Mouse (Mus musculus) neural tube, embryonic 13.5 days (tissue): Measurements from ENCODE around the gene Yjefn3. TPM values are rescaled to one million over a fixed set of nuclear protein-coding genes. Genes with fewer than 3 reads are reported as not detected.
"Not testable (repeated sequence)": the region's sequence is repeated elsewhere in the genome, so short reads cannot be mapped to it uniquely, and the experiment has no call there.

ENCODE experiments used
- ATAC-seq: fragments of 200-750 bp; cut with Nextera tagmentation; 2 replicates; pipeline ENCODE4 v1.8.0; 2017; ENCODE audit warnings: low read depth, mild to moderate bottlenecking, moderate TSS enrichment, moderate library complexity
- H3K27ac ChIP-seq: fragments of 300-500 bp; sonication (generic); replicated peaks from 2 replicates; pipeline ENCODE4 v1.5.1; 2015; ENCODE audit warnings: moderate library complexity, mild to moderate bottlenecking, inconsistent platforms
- H3K27me3 ChIP-seq: fragments of 300-500 bp; sonication (generic); 2 replicates; pipeline ENCODE4 v1.6.1; 2015; ENCODE audit warnings: mild to moderate bottlenecking, inconsistent platforms
- H3K36me3 ChIP-seq: fragments of 300-500 bp; sonication (generic); 2 replicates; pipeline ENCODE4 v1.6.1; 2015; ENCODE audit warnings: mild to moderate bottlenecking, inconsistent platforms
- H3K4me1 ChIP-seq: fragments of 300-500 bp; sonication (generic); replicated peaks from 2 replicates; pipeline ENCODE4 v1.6.1; 2015; ENCODE audit warnings: inconsistent platforms
- H3K4me2 ChIP-seq: fragments of 300-500 bp; sonication (generic); 2 replicates; pipeline ENCODE4 v1.6.1; 2015; ENCODE audit warnings: inconsistent platforms, mild to moderate bottlenecking, moderate library complexity
- H3K4me3 ChIP-seq: fragments of 300-500 bp; sonication (generic); 2 replicates; pipeline ENCODE4 v1.5.1; 2015; ENCODE audit warnings: mild to moderate bottlenecking, inconsistent platforms
- H3K9ac ChIP-seq: fragments of 300-500 bp; sonication (generic); 2 replicates; pipeline ENCODE4 v1.6.1; 2015; ENCODE audit warnings: moderate library complexity, mild to moderate bottlenecking, inconsistent platforms
- H3K9me3 ChIP-seq: fragments of 300-500 bp; sonication (generic); 2 replicates; pipeline ENCODE4 v1.6.1; 2016; ENCODE audit warnings: inconsistent platforms
- WGBS: fragments of 180-500 bp; shearing (Covaris S2); methylation state at CpG from one replicate; pipeline ENCODE4 v1.1.7; 2015; 5-methylcytosine and 5-hydroxymethylcytosine counted together
- polyA plus RNA-seq: library from polyadenylated mRNA; unstranded; fragments of >200 nt; fragmentation: Nextera tagmentation; extraction: Ambion mirVana; gene quantifications from 2 replicates; pipeline ENCODE4 v1.2.1, GENCODE M21; 2015

Yjefn3 gene
- polyA plus RNA-seq = 10.0 and 12.1 TPM in 2 replicates

DNA sequence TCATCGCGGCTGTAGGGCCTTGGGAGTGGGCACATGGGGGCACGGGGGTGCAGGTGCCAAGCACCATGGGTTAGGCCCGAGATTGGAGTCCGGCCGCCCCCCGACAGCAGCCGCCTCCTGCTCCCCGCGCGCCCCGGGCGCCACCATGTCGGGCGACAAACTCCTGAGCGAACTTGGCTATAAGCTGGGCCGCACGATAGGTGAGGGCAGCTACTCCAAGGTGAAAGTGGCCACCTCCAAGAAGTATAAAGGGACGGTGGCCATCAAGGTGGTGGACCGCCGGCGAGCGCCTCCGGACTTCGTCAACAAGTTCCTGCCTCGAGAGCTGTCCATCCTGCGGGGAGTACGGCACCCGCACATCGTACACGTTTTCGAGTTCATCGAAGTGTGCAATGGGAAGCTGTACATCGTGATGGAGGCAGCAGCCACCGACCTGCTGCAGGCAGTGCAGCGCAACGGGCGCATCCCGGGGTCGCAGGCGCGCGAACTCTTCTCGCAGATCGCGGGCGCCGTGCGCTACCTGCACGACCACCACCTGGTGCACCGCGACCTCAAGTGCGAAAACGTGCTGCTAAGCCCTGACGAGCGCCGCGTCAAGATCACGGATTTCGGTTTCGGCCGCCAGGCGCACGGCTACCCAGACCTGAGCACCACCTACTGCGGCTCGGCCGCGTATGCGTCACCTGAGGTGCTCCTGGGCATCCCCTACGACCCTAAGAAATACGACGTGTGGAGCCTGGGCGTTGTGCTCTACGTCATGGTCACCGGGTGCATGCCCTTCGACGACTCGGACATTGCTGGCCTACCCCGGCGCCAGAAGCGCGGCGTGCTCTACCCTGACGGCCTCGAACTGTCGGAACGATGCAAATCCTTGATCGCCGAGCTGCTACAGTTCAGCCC lies at the start of gene Yjefn3, which contains the start of the genes Tssk6 and Ndufa13:
Yjefn3 (minus strand) TSS at position 550 of the 900 bp plus-strand sequence.
Tssk6 (plus strand) TSS at position 22 of the 900 bp plus-strand sequence.
Ndufa13 (minus strand) TSS at position 396 of the 900 bp plus-strand sequence.
- 2% methylated on average over 89 of the region's 89 CpGs for WGBS
- Histone ChIP-seq H3K4me1 (peaks cover 56% of the 10 kb centered on the region), H3K9me3 (no peaks in the 10 kb centered on the region)

DNA sequence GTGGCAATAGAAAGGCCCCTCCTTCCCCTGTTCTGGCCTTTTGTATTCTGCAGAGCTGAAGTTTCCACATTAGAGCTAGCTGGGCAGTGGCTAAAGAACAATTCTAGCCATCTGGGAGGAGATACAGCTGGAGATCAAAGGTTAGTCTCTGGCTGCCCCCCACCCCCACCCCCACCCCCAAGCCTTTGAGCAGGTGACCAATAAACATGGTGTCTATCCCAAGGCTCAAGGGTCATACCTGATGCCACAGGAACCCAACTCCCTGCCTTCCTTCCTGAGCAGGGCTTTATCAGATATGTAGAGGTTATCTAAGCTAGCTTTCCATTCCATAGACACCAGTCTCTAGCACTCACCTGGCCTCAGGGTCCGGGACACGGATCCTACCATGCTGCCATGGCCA lies 47.8 kb upstream of the Yjefn3 start:
- H3K4me1 ChIP-seq = peaks cover 12% of the 10 kb centered on the region; the same call in 1 of the 2 replicates
- WGBS = 95% methylated on average over 2 of the region's 2 CpGs
- H3K36me3 ChIP-seq = no peaks in the 10 kb centered on the region
- no peaks in the 10 kb centered on the region for H3K27me3 ChIP-seq
- no peak overlapping the region for H3K4me3 ChIP-seq
- ATAC-seq = no peak
- H3K9me3 ChIP-seq = no peaks in the 10 kb centered on the region
- no peak overlapping the region for H3K27ac ChIP-seq
- no peak overlapping the region for H3K4me2 ChIP-seq
- H3K9ac ChIP-seq = no peak overlapping the region

More for the DNA sequence above, at the start of gene Yjefn3, which contains the start of the genes Tssk6 and Ndufa13:
- peak; percentile 10 for ATAC-seq
- peak within 1 kb of the TSS; percentile 81 for H3K9ac ChIP-seq
- H3K4me2 ChIP-seq = peak within 1 kb of the TSS; percentile 93
- peak within 1 kb of the TSS; percentile 73 for H3K4me3 ChIP-seq
- H3K36me3 ChIP-seq = peaks cover 12% of the 10 kb centered on the region; the same call in 1 of the 2 replicates
- peak within 1 kb of the TSS; percentile 93 for H3K27ac ChIP-seq
- no peaks in the 10 kb centered on the region for H3K27me3 ChIP-seq

DNA sequence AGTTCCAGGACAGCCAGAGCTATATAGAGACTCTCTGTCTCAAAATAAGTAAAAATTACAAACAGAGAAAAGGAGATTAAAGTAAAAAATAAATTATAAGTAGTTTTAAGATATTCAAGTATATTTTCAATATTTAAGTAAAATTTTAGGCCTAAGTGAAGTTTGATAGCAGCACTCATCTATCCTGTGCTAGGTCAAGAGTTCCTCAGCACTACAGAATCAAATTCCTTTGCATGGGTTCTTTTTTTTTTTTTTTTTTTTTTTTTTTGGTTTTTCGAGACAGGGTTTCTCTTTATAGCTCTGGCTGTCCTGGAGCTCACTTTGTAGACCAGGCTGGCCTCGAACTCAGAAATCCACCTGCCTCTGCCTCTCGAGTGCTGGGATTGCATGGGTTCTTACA lies 40.0 kb upstream of the Yjefn3 start:
- H3K4me1 ChIP-seq = peaks cover 12% of the 10 kb centered on the region
- not testable (repeated sequence) for H3K9me3 ChIP-seq, H3K4me2 ChIP-seq, H3K4me3 ChIP-seq, H3K9ac ChIP-seq, H3K27ac ChIP-seq, ATAC-seq, H3K36me3 ChIP-seq, H3K27me3 ChIP-seq
- 80% methylated on average over 3 of the region's 3 CpGs for WGBS

DNA sequence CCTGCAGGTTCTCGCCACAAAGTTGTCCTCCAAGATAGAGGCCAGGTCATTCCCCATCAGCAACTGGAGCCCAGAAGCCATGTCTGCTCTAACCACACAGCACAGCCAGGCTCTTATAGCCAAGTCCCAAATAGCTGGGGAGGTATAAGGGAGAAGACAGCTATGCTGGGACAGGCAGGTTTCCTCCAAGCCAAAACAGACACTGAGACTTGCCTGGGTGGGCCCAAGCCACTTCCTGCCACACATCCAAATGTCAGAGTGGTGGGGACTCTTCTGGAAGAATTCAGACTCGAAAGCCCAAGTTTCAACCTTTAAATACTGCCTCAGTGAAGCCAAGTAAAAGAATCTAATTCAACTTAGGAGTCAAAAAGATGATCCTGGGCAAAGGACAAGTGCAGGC lies 37.9 kb upstream of the Yjefn3 start:
- Histone ChIP-seq H3K4me1 (peaks cover 27% of the 10 kb centered on the region), H3K27me3 (no peaks in the 10 kb centered on the region), H3K9me3 (no peaks in the 10 kb centered on the region), H3K4me3 (no peak overlapping the region), H3K4me2 (no peak overlapping the region), H3K27ac (no peak overlapping the region), H3K9ac (no peak overlapping the region), H3K36me3 (peaks cover 5% of the 10 kb centered on the region; the same call in 1 of the 2 replicates)
- 90% methylated on average over 2 of the region's 2 CpGs for WGBS
- ATAC-seq = no peak

DNA sequence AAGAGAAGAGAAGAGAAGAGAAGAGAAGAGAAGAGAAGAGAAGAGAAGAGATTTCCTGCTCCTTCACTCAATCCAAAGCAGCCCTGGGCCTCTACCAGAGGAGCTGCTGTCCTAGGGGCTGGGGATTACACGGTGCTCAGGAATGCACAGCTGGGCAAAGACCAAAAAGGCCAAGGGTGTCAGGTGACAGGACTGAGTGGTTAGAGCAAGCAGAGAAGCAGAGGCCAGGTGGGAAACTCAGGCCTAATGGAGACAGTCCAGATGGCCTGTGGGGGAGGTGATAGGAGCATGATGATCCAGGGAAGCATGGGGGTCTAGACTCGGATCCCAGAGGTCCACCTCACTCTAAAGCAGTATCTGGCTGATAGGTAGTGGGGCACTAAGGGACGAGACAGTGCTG lies 37.1 kb upstream of the Yjefn3 start:
- ATAC-seq = no peak

DNA sequence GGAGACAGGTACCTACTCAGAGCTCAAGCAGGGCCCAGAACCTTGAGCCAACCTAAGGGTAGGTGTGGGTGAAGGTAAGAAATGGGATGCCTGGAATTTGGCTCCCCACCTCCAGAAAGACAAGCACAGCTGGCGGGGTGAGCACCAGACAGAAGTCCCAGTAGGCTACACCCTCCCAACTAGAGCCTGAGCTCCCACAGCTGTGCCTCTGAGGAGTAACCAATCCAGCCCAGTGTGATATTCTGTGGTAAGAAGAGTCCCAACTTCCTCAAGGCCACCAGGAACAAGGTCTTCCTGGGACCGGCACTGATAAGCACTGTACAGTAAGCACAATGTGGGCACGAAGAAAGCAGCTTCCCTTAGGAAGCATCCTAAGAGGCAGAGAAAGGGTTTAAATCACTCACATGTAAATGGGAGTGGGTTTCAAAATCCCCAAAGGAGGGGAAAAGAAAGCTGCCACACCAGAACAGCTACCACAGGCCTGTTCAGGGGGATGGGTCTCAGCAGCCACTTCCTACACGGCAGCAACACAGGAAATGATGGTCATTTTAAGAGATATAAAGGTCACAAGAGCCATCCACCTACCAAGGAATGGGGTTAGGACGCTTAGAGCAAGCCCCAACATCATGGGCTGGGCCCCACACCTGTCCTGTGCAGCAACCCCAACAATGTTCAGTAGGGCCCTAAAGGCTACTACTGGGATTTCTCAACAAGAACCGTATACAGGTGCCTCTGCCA lies 35.9 kb upstream of the Yjefn3 start:
- Histone ChIP-seq H3K27me3 (no peaks in the 10 kb centered on the region), H3K36me3 (peaks cover 22% of the 10 kb centered on the region), H3K9ac (no peak overlapping the region), H3K4me1 (peaks cover 27% of the 10 kb centered on the region), H3K4me2 (no peak overlapping the region), H3K27ac (no peak overlapping the region), H3K9me3 (no peaks in the 10 kb centered on the region), H3K4me3 (no peak overlapping the region)
- no peak for ATAC-seq
- WGBS = 86% methylated on average over 6 of the region's 6 CpGs

More for the DNA sequence above, 37.1 kb upstream of the Yjefn3 start:
- Histone ChIP-seq H3K27me3 (no peaks in the 10 kb centered on the region), H3K27ac (0 out of 2 replicates have a peak overlapping the region, but pooled peaks have one; percentile 18), H3K4me3 (no peak overlapping the region), H3K9ac (no peak overlapping the region), H3K4me1 (peaks cover 27% of the 10 kb centered on the region), H3K4me2 (no peak overlapping the region), H3K36me3 (peaks cover 11% of the 10 kb centered on the region; the same call in 1 of the 2 replicates), H3K9me3 (no peaks in the 10 kb centered on the region)
- WGBS = 68% methylated on average over 3 of the region's 3 CpGs

DNA sequence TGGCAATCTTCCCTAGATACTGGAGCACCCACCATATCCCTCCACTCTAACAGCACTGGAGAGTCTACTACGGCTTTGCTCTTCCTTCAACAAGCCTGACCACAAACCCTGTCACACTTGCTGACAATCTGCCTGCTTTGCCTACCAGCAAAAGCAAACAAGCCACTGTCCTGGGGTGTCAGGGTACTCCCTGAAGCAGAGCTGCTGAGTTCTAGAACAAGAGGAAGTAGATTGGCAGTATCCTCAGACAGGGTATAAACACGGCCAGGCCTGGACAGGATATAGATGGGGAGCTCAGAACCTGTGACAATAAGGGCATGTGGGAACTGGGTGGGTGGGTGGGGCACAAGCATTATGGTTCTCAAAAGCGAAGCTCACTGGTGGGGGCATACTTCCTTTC lies 35.0 kb upstream of the Yjefn3 start:
- Histone ChIP-seq H3K4me1 (peaks cover 27% of the 10 kb centered on the region), H3K9ac (no peak overlapping the region), H3K27me3 (no peaks in the 10 kb centered on the region), H3K4me3 (no peak overlapping the region), H3K9me3 (no peaks in the 10 kb centered on the region), H3K27ac (no peak overlapping the region), H3K36me3 (peaks cover 22% of the 10 kb centered on the region), H3K4me2 (no peak overlapping the region)
- no peak for ATAC-seq
- 85% methylated on average over 3 of the region's 3 CpGs for WGBS

DNA sequence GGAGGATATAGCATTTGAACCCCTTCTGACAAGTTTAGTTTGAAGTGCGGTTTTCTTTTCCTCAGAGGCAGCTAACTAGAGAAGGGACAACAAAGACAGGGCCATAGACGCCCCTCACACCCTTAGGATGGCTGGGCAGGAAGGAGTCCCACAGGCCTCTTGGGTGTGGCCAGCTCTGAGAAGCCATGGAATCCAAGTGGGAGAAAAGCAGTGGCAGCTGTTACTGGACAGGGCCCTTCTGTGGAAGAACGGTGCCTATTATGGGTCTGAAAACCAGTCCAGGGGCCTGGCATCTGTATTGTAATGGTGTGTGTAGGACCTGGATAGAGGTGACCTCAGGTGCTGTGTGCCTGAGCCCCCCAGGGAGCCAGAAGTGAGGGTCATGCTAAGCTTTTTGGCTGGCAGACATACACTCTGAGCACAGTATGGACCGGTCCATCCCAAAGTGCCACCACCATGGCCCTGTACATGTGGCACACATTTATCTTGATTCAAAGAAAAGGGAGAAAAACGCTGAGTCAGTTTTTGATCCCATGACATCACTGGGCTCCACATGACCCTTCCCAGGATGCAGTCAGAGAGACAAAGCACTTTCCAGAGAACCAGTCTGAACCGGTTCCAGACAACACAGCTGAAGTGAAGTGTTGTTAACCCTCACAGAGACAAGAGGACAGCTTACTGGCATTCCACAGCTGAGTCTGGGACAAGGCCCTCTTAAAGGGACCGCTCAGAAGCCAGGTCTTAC lies 33.7 kb upstream of the Yjefn3 start:
- ATAC-seq = peak; percentile 74
- H3K27ac ChIP-seq = peak overlapping the region; percentile 61
- H3K4me3 ChIP-seq = no peak overlapping the region
- no peak overlapping the region for H3K4me2 ChIP-seq
- peaks cover 22% of the 10 kb centered on the region for H3K36me3 ChIP-seq
- WGBS = 67% methylated on average over 7 of the region's 7 CpGs
- H3K27me3 ChIP-seq = no peaks in the 10 kb centered on the region
- no peak overlapping the region for H3K9ac ChIP-seq
- peaks cover 27% of the 10 kb centered on the region for H3K4me1 ChIP-seq
- no peaks in the 10 kb centered on the region for H3K9me3 ChIP-seq

DNA sequence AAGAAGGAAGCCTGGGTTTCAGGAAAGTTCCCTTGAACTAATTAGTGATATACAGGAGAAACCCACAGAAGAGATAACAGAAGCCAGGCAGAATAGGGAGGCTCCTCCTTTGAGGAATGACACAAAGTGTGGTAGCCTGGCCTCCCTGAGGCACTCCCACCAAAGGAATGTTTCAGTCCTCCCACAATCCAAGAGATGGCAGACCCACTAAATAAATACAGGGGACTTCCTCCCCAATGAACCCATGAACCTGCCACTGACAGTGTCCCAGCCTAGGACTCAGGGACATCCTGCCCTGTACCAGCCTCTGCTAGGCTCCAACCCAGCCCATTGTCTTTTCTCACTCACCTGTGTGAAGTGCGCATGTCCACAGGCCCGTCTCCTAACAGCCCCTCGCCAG lies 32.9 kb upstream of the Yjefn3 start:
- Histone ChIP-seq H3K4me3 (no peak overlapping the region), H3K27ac (no peak overlapping the region), H3K9ac (no peak overlapping the region), H3K4me1 (peaks cover 26% of the 10 kb centered on the region), H3K27me3 (no peaks in the 10 kb centered on the region), H3K4me2 (no peak overlapping the region), H3K36me3 (peaks cover 22% of the 10 kb centered on the region), H3K9me3 (no peaks in the 10 kb centered on the region)
- 95% methylated on average over 3 of the region's 3 CpGs for WGBS
- ATAC-seq = no peak; the same call in 1 of the 2 replicates

DNA sequence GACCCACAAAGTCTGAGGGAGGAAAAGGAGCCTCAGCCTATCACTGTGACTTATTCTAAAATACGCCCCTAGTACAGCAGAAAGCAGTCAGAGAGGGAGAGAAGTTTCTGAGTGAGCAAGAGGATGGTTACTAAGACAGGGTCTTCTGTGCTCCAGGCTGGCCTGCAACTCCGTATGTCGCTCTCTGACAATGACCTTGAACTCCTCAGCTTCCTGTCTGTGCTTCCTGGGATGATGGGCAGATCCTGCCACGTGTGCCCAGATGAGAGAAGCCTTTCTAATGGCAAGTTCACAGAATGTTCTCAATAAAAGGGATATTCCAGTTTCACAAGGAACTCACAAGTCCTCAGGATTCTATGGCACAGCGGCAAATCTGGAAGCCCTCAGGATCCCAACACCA lies 32.1 kb upstream of the Yjefn3 start:
- no peak for ATAC-seq

DNA sequence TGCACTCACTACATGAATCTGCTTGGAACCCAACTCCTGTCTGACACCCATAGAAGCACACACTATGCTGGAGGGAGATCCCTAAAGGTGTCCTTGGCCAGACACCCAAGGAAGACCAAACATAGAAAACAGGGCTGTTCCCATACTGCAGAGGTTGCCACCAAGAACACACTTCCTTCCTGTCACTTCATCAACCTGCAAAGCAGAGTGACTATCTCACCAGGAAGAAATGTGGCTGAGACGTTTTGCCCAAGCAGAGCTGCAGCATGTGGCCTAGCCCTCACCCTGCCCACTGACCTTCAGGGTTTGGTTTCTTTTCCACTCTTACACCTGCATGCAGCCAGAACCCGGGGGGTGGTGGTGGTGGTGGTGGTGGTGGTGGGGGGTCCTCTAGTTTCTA lies 31.3 kb upstream of the Yjefn3 start:
- Histone ChIP-seq H3K9me3 (no peaks in the 10 kb centered on the region), H3K36me3 (peaks cover 22% of the 10 kb centered on the region), H3K4me1 (peaks cover 20% of the 10 kb centered on the region), H3K4me3 (no peak overlapping the region), H3K9ac (no peak overlapping the region), H3K27ac (no peak overlapping the region), H3K4me2 (no peak overlapping the region), H3K27me3 (no peaks in the 10 kb centered on the region)
- ATAC-seq = no peak
- 78% methylated on average over 2 of the region's 2 CpGs for WGBS

More for the DNA sequence above, 32.1 kb upstream of the Yjefn3 start:
- no peak overlapping the region for H3K9ac ChIP-seq
- 93% methylated on average over 5 of the region's 5 CpGs for WGBS
- H3K4me1 ChIP-seq = peaks cover 20% of the 10 kb centered on the region
- H3K4me3 ChIP-seq = no peak overlapping the region
- no peak overlapping the region for H3K27ac ChIP-seq
- no peak overlapping the region for H3K4me2 ChIP-seq
- H3K9me3 ChIP-seq = no peaks in the 10 kb centered on the region
- H3K27me3 ChIP-seq = no peaks in the 10 kb centered on the region
- H3K36me3 ChIP-seq = peaks cover 22% of the 10 kb centered on the region
